Mouse (Mus musculus) thymus, adult 2 months (tissue): Measurements from ENCODE around the gene Clstn2.

Source experiments
- CTCF ChIP-seq: fragments of 200-500 bp; IDR thresholded peaks from 2 replicates; pipeline ENCODE4 v1.5.1; 2012; ENCODE audit warnings: mild to moderate bottlenecking, control low read depth, low read length, moderate library complexity, borderline replicate concordance; ENCODE audit not compliant: control insufficient read depth, poor library complexity, insufficient read depth; ENCODE audit errors: extremely low read depth
- POLR2A ChIP-seq: fragments of 200-500 bp; IDR thresholded peaks from 2 replicates; pipeline ENCODE4 v1.6.1; 2012; ENCODE audit warnings: mild to moderate bottlenecking, low read length, control low read depth, moderate library complexity; ENCODE audit not compliant: control insufficient read depth, poor library complexity, insufficient read depth; ENCODE audit errors: extremely low read depth

DNA sequence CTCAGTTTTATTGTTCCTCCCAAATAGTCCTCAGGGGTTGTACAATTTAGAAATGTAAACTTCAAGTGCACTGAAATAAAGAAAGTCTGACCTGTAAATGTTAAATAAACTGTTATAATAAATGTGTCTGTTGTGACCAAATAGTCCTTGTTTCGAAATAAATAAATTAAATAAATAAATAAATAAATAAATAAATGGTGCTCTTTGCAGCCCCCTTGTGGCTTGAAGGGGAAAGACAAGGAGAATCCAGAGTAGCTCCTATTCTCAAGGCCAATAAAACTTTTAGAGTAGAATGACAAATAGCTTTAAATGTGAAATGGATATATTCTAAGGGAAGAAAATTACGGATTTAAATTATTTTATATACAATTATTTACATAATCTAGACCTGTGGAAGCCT, 2.3 kb downstream of the Clstn2 start:
- TF ChIP-seq CTCF (no peak), POLR2A (no peak)
